Mouse (Mus musculus): ENCODE results near the gene Zswim3. TPM values are rescaled to one million over a fixed set of nuclear protein-coding genes. Genes with fewer than 3 reads are reported as not detected.
"Not testable (repeated sequence)": the region's sequence is repeated elsewhere in the genome, so short reads cannot be mapped to it uniquely, and the experiment has no call there.

Zswim3 gene
- polyA plus RNA-seq, 1 experiment: 2.2 TPM

GRCm38 (mm10) chr2:164845782-164846181 lies 40.9 kb downstream of the Zswim3 start:
- 60% methylated on average over 3 of the region's 3 CpGs for WGBS
- TF ChIP-seq CTCF (conservative IDR thresholded peaks at IDR 0.05; ENCODE audit: insufficient read depth, insufficient read length, low read depth, low read length) (peak; percentile 37), POLR2A (IDR thresholded peaks at IDR 0.05; ENCODE audit: low read depth, low read length) (no peak)

GRCm38 (mm10) chr2:164850061-164850460 lies 45.2 kb downstream of the Zswim3 start:
- Histone ChIP-seq H3K27me3 (replicated peaks; ENCODE audit: control insufficient read depth, insufficient read depth, low read length) (peaks cover 2% of the 10 kb centered on the region; the same call in 1 of the 2 replicates), H3K4me3 (ENCODE audit: insufficient read depth, low read depth, low read length) (no peak overlapping the region), H3K36me3 (ENCODE audit: control insufficient read depth, insufficient read depth, low read length) (no peaks in the 10 kb centered on the region), H3K4me1 (ENCODE audit: control insufficient read depth, insufficient read depth, low read length) (no peaks in the 10 kb centered on the region), H3K27ac (ENCODE audit: insufficient read depth, low read depth, low read length) (no peak overlapping the region)
- WGBS: 80% methylated on average over 8 of the region's 8 CpGs
- TF ChIP-seq CTCF (conservative IDR thresholded peaks at IDR 0.05; ENCODE audit: insufficient read depth, insufficient read length, low read depth, low read length) (no peak), POLR2A (IDR thresholded peaks at IDR 0.05; ENCODE audit: low read depth, low read length) (no peak)
- no peak for DNase-seq

More at GRCm38 (mm10) chr2:164845782-164846181, 40.9 kb downstream of the Zswim3 start:
- H3K27me3 ChIP-seq (replicated peaks; ENCODE audit: control insufficient read depth, insufficient read depth, low read length): no peaks in the 10 kb centered on the region
- no peaks in the 10 kb centered on the region for H3K4me1 ChIP-seq (ENCODE audit: control insufficient read depth, insufficient read depth, low read length)
- H3K4me3 ChIP-seq (ENCODE audit: insufficient read depth, low read depth, low read length): no peak overlapping the region
- no peaks in the 10 kb centered on the region for H3K36me3 ChIP-seq (ENCODE audit: control insufficient read depth, insufficient read depth, low read length)
- DNase-seq: no peak
- no peak overlapping the region for H3K27ac ChIP-seq (ENCODE audit: insufficient read depth, low read depth, low read length)

- H3K27ac ChIP-seq (ENCODE audit: insufficient read depth, low read depth, low read length); H3K4me1 ChIP-seq (ENCODE audit: control insufficient read depth, insufficient read depth, low read length); H3K27me3 ChIP-seq (replicated peaks; ENCODE audit: control insufficient read depth, insufficient read depth, low read length); DNase-seq; H3K4me3 ChIP-seq (ENCODE audit: insufficient read depth, low read depth, low read length); H3K36me3 ChIP-seq (ENCODE audit: control insufficient read depth, insufficient read depth, low read length): not testable (repeated sequence)
- WGBS: 85% methylated on average over 5 of the region's 5 CpGs
Observed at GRCm38 (mm10) chr2:164855572-164855971, 50.7 kb downstream of the Zswim3 start.

- TF ChIP-seq POLR2A (IDR thresholded peaks at IDR 0.05; ENCODE audit: low read depth, low read length) (no peak), CTCF (conservative IDR thresholded peaks at IDR 0.05; ENCODE audit: insufficient read depth, insufficient read length, low read depth, low read length) (peak; percentile 24; the same call in 1 of the 2 replicates)
- no peak for DNase-seq
- WGBS: 3% methylated on average over 42 of the region's 42 CpGs
- peaks cover 3% of the 10 kb centered on the region for H3K27me3 ChIP-seq (replicated peaks; ENCODE audit: control insufficient read depth, insufficient read depth, low read length)
- H3K4me3 ChIP-seq (ENCODE audit: insufficient read depth, low read depth, low read length): peak overlapping the region; percentile 58
- H3K4me1 ChIP-seq (ENCODE audit: control insufficient read depth, insufficient read depth, low read length): no peaks in the 10 kb centered on the region
- no peak overlapping the region for H3K27ac ChIP-seq (ENCODE audit: insufficient read depth, low read depth, low read length)
- no peaks in the 10 kb centered on the region for H3K36me3 ChIP-seq (ENCODE audit: control insufficient read depth, insufficient read depth, low read length)
Observed at GRCm38 (mm10) chr2:164856309-164857100, 51.6 kb downstream of the Zswim3 start.

GRCm38 (mm10) chr2:164857101-164857821 lies 52.4 kb downstream of the Zswim3 start, which contains the start of gene Pltp:
Gene Pltp (minus strand): TSS chr2:164857711.
- H3K27me3 ChIP-seq (replicated peaks; ENCODE audit: control insufficient read depth, insufficient read depth, low read length): peaks cover 3% of the 10 kb centered on the region
- H3K36me3 ChIP-seq (ENCODE audit: control insufficient read depth, insufficient read depth, low read length): no peaks in the 10 kb centered on the region
- H3K4me1 ChIP-seq (ENCODE audit: control insufficient read depth, insufficient read depth, low read length): no peaks in the 10 kb centered on the region
- H3K27ac ChIP-seq (ENCODE audit: insufficient read depth, low read depth, low read length): no peak within 1 kb of the TSS
- TF ChIP-seq CTCF (conservative IDR thresholded peaks at IDR 0.05; ENCODE audit: insufficient read depth, insufficient read length, low read depth, low read length) (no peak), POLR2A (IDR thresholded peaks at IDR 0.05; ENCODE audit: low read depth, low read length) (no peak)
- DNase-seq: peak; percentile 47
- peak within 1 kb of the TSS; percentile 58 for H3K4me3 ChIP-seq (ENCODE audit: insufficient read depth, low read depth, low read length)
- WGBS: 1% methylated on average over 47 of the region's 47 CpGs

- 25% methylated on average over 19 of the region's 19 CpGs for WGBS
- Histone ChIP-seq H3K27ac (ENCODE audit: insufficient read depth, low read depth, low read length) (no peak overlapping the region), H3K4me3 (ENCODE audit: insufficient read depth, low read depth, low read length) (peak overlapping the region; percentile 58; the same call in 1 of the 2 replicates), H3K27me3 (replicated peaks; ENCODE audit: control insufficient read depth, insufficient read depth, low read length) (peaks cover 3% of the 10 kb centered on the region), H3K36me3 (ENCODE audit: control insufficient read depth, insufficient read depth, low read length) (no peaks in the 10 kb centered on the region), H3K4me1 (ENCODE audit: control insufficient read depth, insufficient read depth, low read length) (no peaks in the 10 kb centered on the region)
- TF ChIP-seq CTCF (conservative IDR thresholded peaks at IDR 0.05; ENCODE audit: insufficient read depth, insufficient read length, low read depth, low read length) (no peak), POLR2A (IDR thresholded peaks at IDR 0.05; ENCODE audit: low read depth, low read length) (no peak)
- DNase-seq: no peak
Observed at GRCm38 (mm10) chr2:164857842-164858553, 53.1 kb downstream of the Zswim3 start.
